Mouse (Mus musculus): ENCODE data around the gene N4bp1. TPM values are rescaled to one million over a fixed set of nuclear protein-coding genes. Genes with fewer than 3 reads are reported as not detected.

Gene N4bp1
- total and polyA plus RNA-seq, 3 experiments = 12.2 to 15.6 (median 12.8) TPM

- no peaks in the 10 kb centered on the region for H3K36me3 ChIP-seq (replicated peaks in 1 of 2; ENCODE audit: control insufficient read depth in 1 of 2, insufficient read depth in 1 of 2, low read length in 1 of 2)
- no peak overlapping the region for H3K27ac ChIP-seq (ENCODE audit: insufficient read depth, low read depth)
- DNase-seq (ENCODE audit: extremely low read depth) = no peak
- no peak overlapping the region for H3K9ac ChIP-seq (ENCODE audit: insufficient read depth, low read depth)
- dilution Hi-C loops (cut with MboI; ENCODE audit: extremely low pct_ligation_motif_present, extremely low pct_unique_long_range_greater_than_20kb, low sequenced_read_pairs) (no loop called here), in situ Hi-C loops (cut with MboI; ENCODE audit: low pct_ligation_motif_present, low pct_unique_long_range_greater_than_20kb, low sequenced_read_pairs) (no loop called here)
- H3K4me1 ChIP-seq (ENCODE audit: control insufficient read depth in 1 of 2, insufficient read depth in 2 of 2) = peaks cover 5 to 25% of the 10 kb centered on the region in 2 experiments; a peak in 2 of 4 replicates
- no peak overlapping the region for H3K4me3 ChIP-seq (replicated peaks in 1 of 3; ENCODE audit: low read depth in 2 of 3, low read length in 2 of 3, poor library complexity in 1 of 3)
- TF ChIP-seq ETS1 (conservative IDR thresholded peaks at IDR 0.05; ENCODE audit: low read depth, low read length) = no peak
- no peak for TF ChIP-seq POLR2AphosphoS2 (IDR thresholded peaks at IDR 0.05; ENCODE audit: low read depth, low read length)
- no peak for TF ChIP-seq GABPA (IDR thresholded peaks at IDR 0.05; ENCODE audit: insufficient replicate concordance, low read depth, low read length)
- TF ChIP-seq MXI1 (IDR thresholded peaks at IDR 0.05; ENCODE audit: low read depth, low read length) = no peak
- no peak for TF ChIP-seq CHD2 (IDR thresholded peaks at IDR 0.05; ENCODE audit: low read length)
- TF ChIP-seq ZKSCAN1 (IDR thresholded peaks at IDR 0.05; ENCODE audit: borderline replicate concordance, low read depth, low read length) = no peak
- TF ChIP-seq JUN (IDR thresholded peaks at IDR 0.05; ENCODE audit: insufficient read depth, low read depth, low read length) = no peak
- no peak for TF ChIP-seq E2F4 (IDR thresholded peaks at IDR 0.05; ENCODE audit: insufficient replicate concordance, low read depth, low read length)
- TF ChIP-seq NRF1 (IDR thresholded peaks at IDR 0.05; ENCODE audit: low read depth, low read length) = no peak
- TF ChIP-seq USF2 (conservative IDR thresholded peaks at IDR 0.05; ENCODE audit: low read depth, low read length) = no peak
- TF ChIP-seq ZNF384 (IDR thresholded peaks at IDR 0.05; ENCODE audit: low read depth, low read length) = no peak
- H3K27me3 ChIP-seq (replicated peaks) = no peaks in the 10 kb centered on the region
- H3K9me3 ChIP-seq (replicated peaks; ENCODE audit: low read length) = no peaks in the 10 kb centered on the region
- H3K79me2 ChIP-seq (replicated peaks; ENCODE audit: control insufficient read depth, extremely low read depth, insufficient read depth, poor library complexity, severe bottlenecking) = no peaks in the 10 kb centered on the region
- H3K4me2 ChIP-seq (ENCODE audit: insufficient read depth, low read depth, poor library complexity, severe bottlenecking) = no peak overlapping the region
Measured at GRCm38 (mm10) chr8:86762806-86763205, 122.3 kb downstream of the N4bp1 start.

GRCm38 (mm10) chr8:86760746-86761145 lies 124.3 kb downstream of the N4bp1 start:
- Histone ChIP-seq H3K79me2 (replicated peaks; ENCODE audit: control insufficient read depth, extremely low read depth, insufficient read depth, poor library complexity, severe bottlenecking) (no peaks in the 10 kb centered on the region), H3K27ac (ENCODE audit: insufficient read depth, low read depth) (no peak overlapping the region), H3K4me2 (ENCODE audit: insufficient read depth, low read depth, poor library complexity, severe bottlenecking) (no peak overlapping the region), H3K4me3 (replicated peaks in 1 of 3; ENCODE audit: low read depth in 2 of 3, low read length in 2 of 3, poor library complexity in 1 of 3) (no peak overlapping the region), H3K27me3 (replicated peaks) (no peaks in the 10 kb centered on the region), H3K9me3 (replicated peaks; ENCODE audit: low read length) (no peaks in the 10 kb centered on the region), H3K4me1 (ENCODE audit: control insufficient read depth in 1 of 2, insufficient read depth in 2 of 2) (peaks cover 5 to 36% of the 10 kb centered on the region in 2 experiments; a peak in 3 of 4 replicates), H3K36me3 (replicated peaks in 1 of 2; ENCODE audit: control insufficient read depth in 1 of 2, insufficient read depth in 1 of 2, low read length in 1 of 2) (no peaks in the 10 kb centered on the region), H3K9ac (ENCODE audit: insufficient read depth, low read depth) (no peak overlapping the region)
- dilution Hi-C loops (cut with MboI; ENCODE audit: extremely low pct_ligation_motif_present, extremely low pct_unique_long_range_greater_than_20kb, low sequenced_read_pairs) = no loop called here
- TF ChIP-seq RAD21 (IDR thresholded peaks at IDR 0.05; ENCODE audit: low read depth, low read length) (no peak), CHD1 (IDR thresholded peaks at IDR 0.05; ENCODE audit: low read depth, low read length) (no peak), ZKSCAN1 (IDR thresholded peaks at IDR 0.05; ENCODE audit: borderline replicate concordance, low read depth, low read length) (no peak), HCFC1 (IDR thresholded peaks at IDR 0.05; ENCODE audit: low read depth, low read length) (no peak), BHLHE40 (IDR thresholded peaks at IDR 0.05; ENCODE audit: low read depth, low read length) (no peak), TBP (conservative IDR thresholded peaks at IDR 0.05; ENCODE audit: low read depth, low read length) (no peak), ZNF384 (IDR thresholded peaks at IDR 0.05; ENCODE audit: low read depth, low read length) (no peak), SMC3 (IDR thresholded peaks at IDR 0.05; ENCODE audit: low read depth, low read length) (no peak), USF1 (IDR thresholded peaks at IDR 0.05; ENCODE audit: low read depth, low read length) (no peak), KAT2A (IDR thresholded peaks at IDR 0.05; ENCODE audit: insufficient replicate concordance, low read length) (no peak), JUN (IDR thresholded peaks at IDR 0.05; ENCODE audit: insufficient read depth, low read depth, low read length) (no peak), NRF1 (IDR thresholded peaks at IDR 0.05; ENCODE audit: low read depth, low read length) (no peak), CHD2 (IDR thresholded peaks at IDR 0.05; ENCODE audit: low read length) (no peak), MAX (IDR thresholded peaks at IDR 0.05; ENCODE audit: low read length) (no peak)
- in situ Hi-C loops (cut with MboI; ENCODE audit: low pct_ligation_motif_present, low pct_unique_long_range_greater_than_20kb, low sequenced_read_pairs) = no loop called here
- no peak for DNase-seq (ENCODE audit: extremely low read depth)

Data from CH12.LX (cell line).